Mouse (Mus musculus): ENCODE data around the gene Gemin4. TPM values are rescaled to one million over a fixed set of nuclear protein-coding genes. Genes with fewer than 3 reads are reported as not detected.

Gene Gemin4
- total RNA-seq (2021): 1 to 10 TPM; 7.5 to 8.7 TPM
- long read RNA-seq, transcript Gemin4-201 (2 exons, 3,540 nt): major isoform, 28 of 31 reads
- long read RNA-seq, partial matches to known transcripts: 0 of 31 reads
- long read RNA-seq, other reads (novel, unspliced or antisense): 3 of 31 reads

- peak; percentile 96 to 97 for DNase-seq (ENCODE audit: low spot score in 2 of 2)
Observed at GRCm38 (mm10) chr11:76217390-76217800, at the start of gene Gemin4, which contains the start of gene Dbil5. Gene Gemin4 (minus strand): TSS chr11:76217664. Gene Dbil5 (plus strand): TSS chr11:76217608.

DNA sequence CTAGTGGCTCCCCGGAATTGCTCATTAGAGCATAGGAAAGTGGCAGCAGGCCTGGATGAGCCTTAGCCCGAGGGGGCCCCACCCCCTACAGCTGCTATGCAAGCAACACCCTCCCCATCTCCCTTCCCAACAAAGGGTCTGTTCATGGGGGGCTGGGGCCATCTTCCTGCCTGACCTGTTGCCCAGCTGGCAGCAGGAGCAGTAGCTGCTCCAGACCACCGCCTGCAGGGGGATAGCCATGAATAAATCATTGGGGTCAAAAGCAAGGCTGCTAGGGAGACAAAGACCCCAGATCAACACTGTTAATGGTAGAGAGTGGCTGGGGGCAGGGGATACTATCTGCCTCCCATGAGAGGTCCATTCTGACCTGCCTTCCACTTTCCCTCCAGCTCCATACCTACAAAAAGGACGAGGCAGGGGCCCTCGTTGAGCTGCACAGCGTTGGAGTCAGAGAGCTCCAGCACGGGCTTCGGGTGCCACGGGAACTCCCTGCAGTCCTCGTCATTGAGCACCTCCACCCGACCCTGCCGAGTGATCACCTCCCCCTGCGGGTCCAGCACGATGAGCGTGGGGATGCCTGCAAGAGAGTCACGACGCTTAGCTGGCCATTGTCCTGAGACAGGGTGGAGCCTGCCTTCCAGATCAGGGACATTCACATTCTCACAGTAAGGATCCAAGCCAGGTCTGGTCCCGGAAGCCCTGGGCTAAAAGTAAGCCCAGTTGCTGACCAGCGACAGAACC is 45.3 kb upstream of the Gemin4 start:
- DNase-seq (ENCODE audit: low spot score in 2 of 2): no peak

DNA sequence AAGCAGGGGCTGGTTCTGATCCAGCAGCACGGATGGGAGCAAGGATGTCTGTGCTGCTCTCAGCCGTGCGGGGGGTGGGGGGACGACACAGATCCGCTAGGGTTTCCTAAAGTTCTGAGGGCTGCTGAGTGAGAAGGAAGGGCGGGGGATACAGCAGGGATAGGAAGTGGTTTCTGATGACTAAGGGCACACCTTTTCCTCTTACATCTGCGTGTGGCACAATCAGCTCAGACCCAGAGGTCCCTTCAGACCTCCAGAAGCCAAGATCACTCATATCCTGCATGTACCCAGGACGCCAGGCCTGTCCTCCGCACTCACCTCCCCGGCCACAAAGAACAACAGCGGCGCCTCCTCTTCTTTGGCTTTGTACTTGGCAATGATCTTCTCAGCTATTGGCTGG is 43.8 kb upstream of the Gemin4 start:
- DNase-seq (ENCODE audit: low spot score in 2 of 2): no peak

- peak in 1 of 2 experiments; percentile 27 for DNase-seq (ENCODE audit: low spot score in 2 of 2)
Observed at GRCm38 (mm10) chr11:76260208-76261050, 43.0 kb upstream of the Gemin4 start.

DNA sequence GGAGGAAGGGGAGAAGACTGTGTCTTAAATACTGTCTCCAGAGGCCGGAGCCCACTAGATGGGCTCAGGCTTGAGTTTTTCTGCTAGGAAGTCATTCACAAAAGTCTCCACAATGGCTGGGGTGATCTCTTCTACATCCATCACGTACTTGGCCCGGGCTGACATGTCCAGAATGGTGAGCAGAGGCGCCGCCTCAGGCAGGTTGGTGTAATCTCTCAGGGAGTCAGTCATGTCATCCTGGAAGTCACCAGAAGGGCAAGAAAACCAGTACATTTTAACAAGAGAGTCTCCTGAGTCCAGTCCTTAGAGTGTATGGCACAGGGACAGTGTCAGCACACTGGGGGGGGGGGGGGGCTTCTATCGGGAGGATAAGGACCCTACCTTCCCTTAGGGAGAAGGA is 41.0 kb upstream of the Gemin4 start:
- no peak for DNase-seq (ENCODE audit: low spot score in 2 of 2)

DNA sequence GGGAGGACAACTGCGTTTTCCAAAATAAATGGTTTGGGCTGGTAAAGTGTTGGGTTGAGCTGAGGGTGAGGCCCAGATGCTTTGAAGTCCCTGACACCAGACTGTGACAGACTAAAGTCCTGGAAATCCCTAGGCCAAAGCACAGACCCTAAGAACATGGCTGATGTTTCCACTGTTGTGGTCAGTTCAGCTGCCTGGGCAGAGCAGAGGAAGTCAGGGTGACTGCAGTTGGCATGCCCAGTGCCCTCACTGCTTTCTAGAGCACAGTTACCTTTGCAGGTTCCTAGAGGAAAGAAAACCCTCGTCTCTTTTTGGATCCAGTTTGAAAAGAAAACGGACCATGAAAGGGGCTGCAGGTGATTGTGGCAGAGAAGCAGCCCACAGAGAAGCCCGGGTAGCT is 39.9 kb upstream of the Gemin4 start:
- no peak for DNase-seq (ENCODE audit: low spot score in 2 of 2)

DNA sequence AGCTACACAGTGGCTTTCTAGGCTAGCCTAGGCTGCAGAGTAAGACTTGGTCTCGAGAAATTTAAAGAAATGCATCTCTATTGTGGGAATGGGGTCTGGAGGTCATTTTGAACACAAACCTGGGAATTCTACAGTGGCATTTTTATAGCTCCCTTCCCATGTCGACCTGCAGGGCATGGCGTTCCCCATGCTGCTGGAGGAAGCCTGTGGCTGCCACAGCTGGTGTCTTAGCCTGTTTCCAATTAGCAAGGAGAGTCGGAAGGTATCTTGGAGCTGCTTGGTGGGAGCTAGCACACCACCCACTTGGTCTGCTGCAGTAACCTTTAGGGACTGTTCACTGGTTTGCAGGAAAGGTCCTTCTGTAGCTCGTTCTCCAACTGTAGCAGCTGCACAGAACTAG is 38.7 kb upstream of the Gemin4 start:
- no peak for DNase-seq (ENCODE audit: low spot score in 2 of 2)

DNA sequence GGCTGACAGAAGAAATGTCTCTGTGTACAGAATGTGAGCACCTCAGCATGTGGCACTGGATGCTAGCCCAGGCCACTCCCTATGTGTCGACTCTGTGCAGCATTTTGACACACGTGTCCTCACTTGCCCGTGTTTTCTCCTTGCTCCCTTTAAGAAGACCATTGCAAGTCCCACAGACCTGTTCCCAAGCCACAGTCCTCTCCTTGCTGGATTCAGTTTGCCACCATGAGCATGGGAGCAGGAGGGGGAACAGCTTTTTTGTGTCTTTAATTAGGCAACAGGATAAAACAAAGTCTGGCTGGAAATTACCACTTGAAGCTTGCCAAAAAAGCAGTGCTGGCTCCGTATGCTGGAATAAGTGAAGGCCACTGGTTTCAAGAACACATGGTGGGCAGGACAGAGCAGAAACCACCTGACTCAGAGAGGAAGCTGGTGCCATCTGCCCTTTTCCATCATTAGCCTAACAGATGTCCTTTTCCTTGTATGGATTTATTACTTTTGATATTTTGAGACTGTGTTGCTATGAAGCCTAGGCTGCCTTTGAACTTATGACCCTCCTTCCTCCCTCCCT is 38.1 kb upstream of the Gemin4 start:
- peak; percentile 38 to 63 for DNase-seq (ENCODE audit: low spot score in 2 of 2)

DNA sequence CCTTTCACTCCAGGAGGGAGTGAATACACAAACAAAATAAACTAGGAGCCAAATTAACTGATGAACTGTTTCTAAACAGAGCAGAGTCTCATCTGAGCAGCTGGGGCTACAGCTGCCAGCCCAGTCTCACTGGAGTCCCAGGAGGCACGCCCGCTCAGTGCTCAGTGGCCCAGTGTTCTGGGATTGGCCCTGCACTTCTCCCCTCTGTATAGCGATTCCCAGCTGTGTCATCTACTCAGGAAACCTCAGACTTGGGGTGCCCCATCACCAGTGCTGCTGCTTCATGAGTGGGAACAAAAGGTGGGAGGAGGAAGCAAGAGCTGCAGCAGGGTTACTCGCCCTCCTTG is 36.4 kb upstream of the Gemin4 start:
- no peak for DNase-seq (ENCODE audit: low spot score in 2 of 2)

GRCm38 (mm10) chr11:76253145-76253917 is 35.9 kb upstream of the Gemin4 start:
- DNase-seq (ENCODE audit: low spot score in 2 of 2): peak; percentile 62 to 91

DNA sequence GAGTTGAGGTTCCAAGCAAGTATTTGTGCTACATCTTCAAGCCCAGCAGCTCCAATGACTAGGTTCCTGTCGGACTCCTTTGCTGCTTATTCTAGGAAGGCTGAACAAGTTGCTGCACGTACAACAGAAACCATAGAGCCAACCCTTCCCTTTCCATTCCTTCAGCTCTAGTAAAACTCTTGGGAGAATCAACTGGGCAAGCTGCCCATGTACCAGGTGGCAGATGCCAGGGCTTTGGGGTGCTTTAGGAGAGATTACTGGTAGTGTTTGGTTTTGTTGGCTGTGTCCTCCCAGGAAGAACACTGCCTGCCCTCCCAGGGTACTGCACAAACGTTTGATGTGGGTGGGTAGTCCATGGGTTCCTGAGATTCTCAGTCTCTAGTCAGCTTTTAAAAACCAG is 34.6 kb upstream of the Gemin4 start:
- no peak for DNase-seq (ENCODE audit: low spot score in 2 of 2)

GRCm38 (mm10) chr11:76247239-76247638 is 29.8 kb upstream of the Gemin4 start:
- DNase-seq (ENCODE audit: low spot score in 2 of 2): no peak

DNA sequence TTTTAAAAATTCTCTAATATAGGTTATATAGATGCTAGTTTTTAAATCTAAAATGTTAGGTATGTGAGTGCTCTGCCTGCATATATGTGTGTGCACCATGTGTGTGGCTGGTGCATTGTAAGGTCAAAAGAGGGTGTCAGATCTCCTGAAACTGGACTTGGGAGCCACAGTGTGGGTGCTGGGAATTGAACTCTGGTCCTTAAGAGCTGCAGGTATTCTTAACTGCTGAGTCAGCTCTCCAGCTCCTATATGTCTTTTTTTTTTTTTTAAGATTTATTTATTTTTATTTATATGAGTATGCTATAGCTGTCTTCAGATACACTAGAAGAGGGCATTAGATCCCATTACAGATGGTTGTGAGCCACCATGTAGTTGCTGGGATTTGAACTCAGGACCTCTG is 29.0 kb upstream of the Gemin4 start:
- DNase-seq (ENCODE audit: low spot score in 2 of 2): no peak

DNA sequence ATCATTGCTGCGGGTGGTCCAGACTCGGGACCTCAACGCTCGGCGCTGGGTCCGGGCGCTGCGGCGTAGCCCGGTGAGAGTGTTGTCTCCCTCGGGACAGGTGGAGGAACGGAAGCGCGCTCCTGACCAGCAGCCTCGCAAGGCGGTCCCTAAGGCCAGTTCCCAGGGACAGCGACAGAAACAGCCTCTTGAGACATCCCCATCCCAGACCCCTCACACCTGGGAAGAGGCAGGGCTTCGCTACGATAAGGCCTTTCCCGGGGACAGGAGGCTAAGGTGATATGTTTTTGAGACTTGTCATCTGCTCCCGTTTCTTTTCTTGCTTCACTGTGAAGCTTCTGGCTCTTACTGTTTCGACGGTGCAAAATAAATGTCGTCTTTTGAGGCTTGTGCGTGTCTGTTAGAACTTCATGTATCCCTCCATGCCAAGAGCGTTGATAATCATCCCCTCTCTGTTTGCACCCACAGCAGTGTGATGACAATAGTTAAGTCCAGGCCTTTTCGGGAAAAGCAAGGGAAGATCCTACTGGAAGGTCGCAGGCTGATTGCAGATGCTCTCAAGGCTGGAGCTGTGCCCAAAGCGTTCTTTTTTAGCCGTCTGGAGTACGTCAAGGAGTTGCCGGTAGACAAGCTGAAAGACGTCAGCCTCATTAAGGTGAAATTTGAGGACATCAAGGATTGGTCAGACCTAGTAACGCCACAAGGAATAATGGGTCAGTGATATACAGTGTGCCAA is 26.5 kb upstream of the Gemin4 start:
- no peak for DNase-seq (ENCODE audit: low spot score in 2 of 2)

DNA sequence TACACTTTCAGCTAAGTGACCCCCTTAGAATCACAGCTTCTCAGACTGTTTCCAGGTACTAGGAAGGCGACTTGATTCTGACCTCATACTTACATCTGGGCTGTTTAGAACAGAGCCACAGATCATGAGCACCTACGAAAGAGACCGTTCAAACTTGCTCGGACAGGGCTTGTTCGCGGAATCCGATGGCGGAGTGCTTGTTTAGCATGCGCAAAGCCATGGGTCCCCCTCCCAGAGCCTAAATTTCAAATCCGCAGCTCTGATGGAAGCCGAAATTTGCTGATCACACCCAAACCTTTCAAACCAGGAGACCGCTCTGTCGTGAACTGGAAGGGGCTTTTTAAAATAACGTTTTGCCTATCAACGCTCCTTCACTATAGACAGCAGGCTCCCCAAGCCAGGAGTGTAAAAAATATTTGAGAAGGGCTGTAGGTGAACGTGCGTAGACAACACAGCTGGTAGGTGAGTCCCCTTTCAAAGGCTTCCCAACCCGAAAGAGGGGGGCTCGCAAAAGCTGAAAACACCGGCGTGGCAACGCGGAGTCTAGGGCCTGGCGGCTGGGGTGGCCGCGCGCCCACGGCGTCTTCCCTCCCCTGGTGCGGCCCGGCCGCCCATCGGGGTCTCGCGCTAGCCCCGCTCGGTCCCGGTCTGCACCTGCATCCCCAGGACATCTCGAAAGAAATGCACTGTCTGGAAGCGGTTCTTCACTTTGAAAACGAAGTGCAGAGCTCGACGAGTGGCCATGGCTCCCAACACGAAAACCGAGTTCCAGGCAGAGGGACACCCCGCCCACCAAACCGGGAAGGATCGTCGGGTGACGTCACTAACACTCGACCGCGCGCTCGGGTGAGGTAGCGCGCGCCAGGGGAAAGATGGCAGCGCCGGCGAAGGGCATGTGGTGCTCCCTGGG is 25.7 kb upstream of the Gemin4 start, which contains the start of the genes Mrm3 and Glod4:
Gene Mrm3 (plus strand): TSS at position 815 of the 910 bp plus-strand sequence.
Gene Glod4 (minus strand): TSS at position 825 of the 910 bp plus-strand sequence.
- peak; percentile 84 to 93 for DNase-seq (ENCODE audit: low spot score in 2 of 2)

- no peak for DNase-seq (ENCODE audit: low spot score in 2 of 2)
Observed at GRCm38 (mm10) chr11:76239750-76240149, 22.3 kb upstream of the Gemin4 start.

- DNase-seq (ENCODE audit: low spot score in 2 of 2): no peak
Observed at GRCm38 (mm10) chr11:76236136-76236535, 18.7 kb upstream of the Gemin4 start.

GRCm38 (mm10) chr11:76225051-76225450 is 7.6 kb upstream of the Gemin4 start:
- DNase-seq (ENCODE audit: low spot score in 2 of 2): no peak

- DNase-seq (ENCODE audit: low spot score in 2 of 2): no peak
Observed at GRCm38 (mm10) chr11:76224631-76225030, 7.2 kb upstream of the Gemin4 start.

Data from layer of hippocampus, adult 18-20 months (tissue).